Mouse (Mus musculus) G1E (cell line): Measurements from ENCODE around the gene Nphs1. TPM values are rescaled to one million over a fixed set of nuclear protein-coding genes. Genes with fewer than 3 reads are reported as not detected.
"Not testable (repeated sequence)": the region's sequence is repeated elsewhere in the genome, so short reads cannot be mapped to it uniquely, and the experiment has no call there.

Source experiments
- ATAC-seq: 2 replicates; pipeline ENCODE4 v1.8.0; 2016; ENCODE audit warnings: mild to moderate bottlenecking; ENCODE audit not compliant: insufficient number of reproducible peaks, poor library complexity, low FRiP score, severe bottlenecking; ENCODE audit errors: extremely low read depth
- DNase-seq: peaks from one replicate; pipeline ENCODE4 v3.0.0; 2012; ENCODE audit warnings: low spot score
- H3K27me3 ChIP-seq: 2 replicates; pipeline ENCODE4 v1.6.1; 2012; ENCODE audit warnings: mild to moderate bottlenecking, low read length, inconsistent platforms; ENCODE audit not compliant: insufficient read depth
- H3K36me3 ChIP-seq: replicated peaks from 2 replicates; pipeline ENCODE3; 2012; ENCODE audit warnings: mild to moderate bottlenecking, inconsistent platforms
- H3K4me1 ChIP-seq: 2 replicates; pipeline ENCODE4 v1.6.1; 2012; ENCODE audit warnings: low read depth, low read length, inconsistent platforms, mixed read lengths; ENCODE audit not compliant: insufficient read depth
- H3K4me3 ChIP-seq: 2 replicates; pipeline ENCODE4 v1.5.1; 2012; ENCODE audit warnings: low read depth, mild to moderate bottlenecking, inconsistent platforms, low read length, moderate library complexity, mixed read lengths
- H3K9me3 ChIP-seq: replicated peaks from 2 replicates; pipeline ENCODE4 v1.6.1; 2012; ENCODE audit warnings: inconsistent platforms
- CTCF ChIP-seq: IDR thresholded peaks from 2 replicates; pipeline ENCODE4 v1.5.1; 2012; ENCODE audit warnings: low read depth, low read length, inconsistent platforms, mixed read lengths
- GATA1 ChIP-seq: IDR thresholded peaks from 2 replicates; pipeline ENCODE4 v1.6.1; 2012; ENCODE audit warnings: borderline replicate concordance, low read length, inconsistent platforms, mixed read lengths
- GATA2 ChIP-seq: IDR thresholded peaks from 2 replicates; pipeline ENCODE4 v1.6.1; 2012; ENCODE audit warnings: low read depth, low read length, inconsistent platforms, borderline replicate concordance
- POLR2AphosphoS5 ChIP-seq: IDR thresholded peaks from 2 replicates; pipeline ENCODE4 v1.6.1; 2012; ENCODE audit warnings: low read depth, low read length, inconsistent platforms; ENCODE audit not compliant: insufficient replicate concordance
- TAL1 ChIP-seq: conservative IDR thresholded peaks from 2 replicates; pipeline ENCODE4 v1.6.1; 2012; ENCODE audit warnings: low read depth, low read length, inconsistent platforms, mixed read lengths
- polyA plus RNA-seq: library from polyadenylated mRNA; stranded (reverse); fragments of >175 nt; gene quantifications from 2 replicates; pipeline ENCODE4 v1.2.3, GENCODE M21; 2012
- total RNA-seq, 2 experiments: library from RNA; stranded (forward) in 1 of 2; stranded (reverse) in 1 of 2; fragments of 200-1000 nt in 1 of 2; fragments of >200 nt in 1 of 2; fragmentation: Nextera tagmentation in 1 of 2; gene quantifications; 2 replicates each; pipeline ENCODE4 v1.2.3; 2014 to 2017

The Nphs1 gene
- total and polyA plus RNA-seq, 3 experiments, result 0.11 TPM; not detected in 2

- Histone ChIP-seq H3K9me3 (no peaks in the 10 kb centered on the region), H3K4me1 (no peaks in the 10 kb centered on the region), H3K27me3 (peaks cover 25% of the 10 kb centered on the region), H3K4me3 (no peak overlapping the region), H3K36me3 (no peaks in the 10 kb centered on the region)
- ATAC-seq (no peak), DNase-seq (no peak)
- TF ChIP-seq GATA2 (no peak), POLR2AphosphoS5 (no peak), CTCF (no peak), TAL1 (no peak), GATA1 (no peak)
Observed at GRCm38 (mm10) chr7:30459484-30459883, 1.4 kb downstream of the Nphs1 start.

- H3K36me3 ChIP-seq, result no peaks in the 10 kb centered on the region
- no peak for DNase-seq
- TF ChIP-seq GATA2 (no peak), CTCF (no peak), GATA1 (no peak), POLR2AphosphoS5 (no peak), TAL1 (no peak)
- no peaks in the 10 kb centered on the region for H3K9me3 ChIP-seq
- no peak for ATAC-seq
- no peaks in the 10 kb centered on the region for H3K4me1 ChIP-seq
- no peak overlapping the region for H3K4me3 ChIP-seq
- peaks cover 13% of the 10 kb centered on the region; the same call in 1 of the 2 replicates for H3K27me3 ChIP-seq
Observed at GRCm38 (mm10) chr7:30463568-30463967, 5.5 kb downstream of the Nphs1 start.

GRCm38 (mm10) chr7:30463996-30464395 lies 5.9 kb downstream of the Nphs1 start:
- no peaks in the 10 kb centered on the region for H3K4me1 ChIP-seq
- H3K27me3 ChIP-seq, result peaks cover 13% of the 10 kb centered on the region; the same call in 1 of the 2 replicates
- H3K9me3 ChIP-seq, result no peaks in the 10 kb centered on the region
- DNase-seq (no peak), ATAC-seq (no peak)
- no peaks in the 10 kb centered on the region for H3K36me3 ChIP-seq
- no peak overlapping the region for H3K4me3 ChIP-seq
- TF ChIP-seq CTCF, result no peak
- no peak for TF ChIP-seq POLR2AphosphoS5
- TF ChIP-seq GATA1, result no peak
- no peak for TF ChIP-seq TAL1
- TF ChIP-seq GATA2, result no peak

GRCm38 (mm10) chr7:30464816-30465300 lies 6.7 kb downstream of the Nphs1 start:
- TF ChIP-seq GATA2, result no peak
- no peak for TF ChIP-seq POLR2AphosphoS5
- no peak for TF ChIP-seq CTCF
- no peak for TF ChIP-seq GATA1
- no peak for TF ChIP-seq TAL1
- H3K36me3 ChIP-seq, result no peaks in the 10 kb centered on the region
- no peaks in the 10 kb centered on the region for H3K4me1 ChIP-seq
- H3K27me3 ChIP-seq, result peaks cover 11% of the 10 kb centered on the region; the same call in 1 of the 2 replicates
- H3K4me3 ChIP-seq, result no peak overlapping the region
- DNase-seq (no peak), ATAC-seq (no peak)
- H3K9me3 ChIP-seq, result no peaks in the 10 kb centered on the region

- no peak for ATAC-seq
- DNase-seq, result no peak
Observed at GRCm38 (mm10) chr7:30472411-30472810, 14.3 kb downstream of the Nphs1 start.

GRCm38 (mm10) chr7:30474999-30475398 lies 16.9 kb downstream of the Nphs1 start:
- TF ChIP-seq POLR2AphosphoS5, result no peak
- TF ChIP-seq TAL1, result no peak
- no peak for TF ChIP-seq GATA2
- no peak for TF ChIP-seq GATA1
- TF ChIP-seq CTCF, result no peak
- Histone ChIP-seq H3K9me3 (no peaks in the 10 kb centered on the region), H3K4me1 (no peaks in the 10 kb centered on the region), H3K4me3 (no peak overlapping the region), H3K36me3 (no peaks in the 10 kb centered on the region), H3K27me3 (no peaks in the 10 kb centered on the region; the same call in 1 of the 2 replicates)
- ATAC-seq, result no peak
- no peak for DNase-seq

More at GRCm38 (mm10) chr7:30472411-30472810, 14.3 kb downstream of the Nphs1 start:
- Histone ChIP-seq H3K4me1 (no peaks in the 10 kb centered on the region), H3K9me3 (no peaks in the 10 kb centered on the region), H3K27me3 (no peaks in the 10 kb centered on the region; the same call in 1 of the 2 replicates), H3K36me3 (no peaks in the 10 kb centered on the region), H3K4me3 (no peak overlapping the region)
- TF ChIP-seq GATA1 (no peak), CTCF (0 out of 2 replicates have a peak, but pooled peaks have one; percentile 34)

- ATAC-seq, H3K36me3 ChIP-seq, H3K4me1 ChIP-seq, H3K4me3 ChIP-seq, H3K27me3 ChIP-seq, DNase-seq, H3K9me3 ChIP-seq: not testable (repeated sequence)
Observed at GRCm38 (mm10) chr7:30476136-30476535, 18.0 kb downstream of the Nphs1 start.
